Mouse (Mus musculus) ES-Bruce4 (cell line): ENCODE measurements around the gene Itfg1.

Experiments
- CTCF ChIP-seq: IDR thresholded peaks from one replicate; pipeline ENCODE4 v1.8.1; 2011; ENCODE audit warnings: low read depth, low read length
- EP300 ChIP-seq: IDR thresholded peaks from 2 replicates; pipeline ENCODE4 v1.6.1; 2011; ENCODE audit warnings: low read depth, low read length; ENCODE audit not compliant: insufficient read depth
- POLR2A ChIP-seq: IDR thresholded peaks from one replicate; pipeline ENCODE4 v1.8.1; 2011; ENCODE audit warnings: low read length; ENCODE audit not compliant: insufficient read depth

DNA sequence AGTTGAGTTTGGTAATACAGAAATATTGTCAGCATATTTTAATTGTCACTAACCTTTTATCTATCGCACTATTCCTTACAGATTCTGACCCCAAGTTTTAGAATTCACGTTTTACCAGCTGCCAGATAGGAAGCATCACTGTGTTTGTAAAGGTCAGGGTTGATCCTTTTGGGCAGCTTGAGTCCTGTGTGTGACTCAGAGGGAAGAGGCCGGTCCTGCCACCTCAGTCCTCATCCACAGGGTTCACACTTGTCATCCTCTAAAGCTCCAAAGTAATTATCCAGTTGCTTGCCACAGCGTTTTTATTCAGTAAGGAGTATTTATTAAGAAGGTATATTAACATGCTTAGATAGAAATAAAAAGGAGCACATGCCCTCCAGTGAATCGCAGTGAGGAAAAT lies 123.5 kb downstream of the Itfg1 start:
- no peak for TF ChIP-seq POLR2A
- no peak for TF ChIP-seq EP300
- TF ChIP-seq CTCF: no peak
